Mouse (Mus musculus): ENCODE data around the gene Zbtb4.
A peak's percentile ranks its signal among the peaks of the same experiment; 100 is the strongest.

Zbtb4 gene

DNA sequence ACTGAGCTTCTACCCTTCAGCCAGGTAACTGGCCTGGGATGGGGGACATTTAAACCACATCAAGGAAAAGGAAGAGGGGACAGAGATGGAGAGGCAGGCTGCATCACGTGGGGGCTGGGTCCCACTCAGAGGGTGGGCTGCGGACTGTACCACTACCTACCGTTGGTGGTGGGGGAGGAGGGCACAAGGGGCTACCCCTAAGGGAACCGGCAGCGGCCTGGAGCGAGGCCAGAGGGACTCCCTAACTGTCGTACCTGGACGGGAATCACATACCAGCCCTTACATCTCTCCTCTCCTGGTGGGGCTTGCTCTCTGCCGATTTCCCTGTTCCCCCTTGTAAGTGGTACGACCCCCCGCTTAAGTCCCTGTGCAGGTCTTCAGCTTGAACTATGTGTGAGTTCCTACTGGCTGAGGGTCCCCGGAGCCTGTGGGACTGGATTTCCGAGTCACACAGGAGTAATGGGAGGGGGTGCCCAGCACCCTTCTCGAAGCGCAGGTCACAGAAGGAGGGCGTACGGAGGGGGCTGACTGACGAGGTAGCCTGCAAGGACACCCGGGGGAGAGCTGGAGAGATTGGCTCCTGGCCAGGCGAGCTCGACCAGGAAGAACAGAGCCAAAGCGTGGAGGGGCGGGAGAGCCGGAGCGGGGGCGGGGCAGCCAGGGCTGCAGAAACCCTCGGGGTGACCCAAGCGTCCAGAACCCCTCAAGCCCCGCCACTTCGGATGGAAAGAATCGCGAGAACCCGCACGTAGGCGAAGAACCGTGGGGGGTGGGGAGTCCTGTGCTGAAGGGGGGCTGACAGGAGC is 34.9 kb downstream of the Zbtb4 start:
- peak; percentile 73 for DNase-seq (ENCODE audit: low spot score)

GRCm38 (mm10) chr11:69801379-69801977 is 35.8 kb downstream of the Zbtb4 start, which contains the start of gene Fgf11:
Gene Fgf11, minus strand, starts transcription at chr11:69801857.
- no peak for DNase-seq (ENCODE audit: low spot score)

- DNase-seq (ENCODE audit: low spot score), result peak; percentile 83
Measured at GRCm38 (mm10) chr11:69802648-69803105, 37.0 kb downstream of the Zbtb4 start.

DNA sequence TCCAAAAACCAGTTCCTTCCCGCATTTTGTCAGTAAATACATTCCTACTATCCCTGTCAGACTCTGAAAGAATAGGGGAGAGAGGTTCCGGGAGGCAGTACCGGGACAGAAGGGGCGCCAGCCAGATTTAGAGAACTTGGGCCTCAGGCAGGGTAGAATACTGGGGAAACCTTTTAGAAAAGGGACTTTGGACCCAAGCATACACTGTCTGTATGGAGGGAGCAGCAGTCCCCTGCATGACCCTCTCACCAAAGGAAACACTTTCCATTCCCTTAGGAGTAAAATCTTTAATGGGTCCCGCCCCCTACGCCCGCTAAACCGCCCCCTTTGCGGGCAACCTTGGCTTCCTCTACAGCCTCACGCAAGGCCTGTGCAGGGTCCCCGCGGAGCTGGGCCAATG is 37.6 kb downstream of the Zbtb4 start:
- no peak for DNase-seq (ENCODE audit: low spot score)

DNA sequence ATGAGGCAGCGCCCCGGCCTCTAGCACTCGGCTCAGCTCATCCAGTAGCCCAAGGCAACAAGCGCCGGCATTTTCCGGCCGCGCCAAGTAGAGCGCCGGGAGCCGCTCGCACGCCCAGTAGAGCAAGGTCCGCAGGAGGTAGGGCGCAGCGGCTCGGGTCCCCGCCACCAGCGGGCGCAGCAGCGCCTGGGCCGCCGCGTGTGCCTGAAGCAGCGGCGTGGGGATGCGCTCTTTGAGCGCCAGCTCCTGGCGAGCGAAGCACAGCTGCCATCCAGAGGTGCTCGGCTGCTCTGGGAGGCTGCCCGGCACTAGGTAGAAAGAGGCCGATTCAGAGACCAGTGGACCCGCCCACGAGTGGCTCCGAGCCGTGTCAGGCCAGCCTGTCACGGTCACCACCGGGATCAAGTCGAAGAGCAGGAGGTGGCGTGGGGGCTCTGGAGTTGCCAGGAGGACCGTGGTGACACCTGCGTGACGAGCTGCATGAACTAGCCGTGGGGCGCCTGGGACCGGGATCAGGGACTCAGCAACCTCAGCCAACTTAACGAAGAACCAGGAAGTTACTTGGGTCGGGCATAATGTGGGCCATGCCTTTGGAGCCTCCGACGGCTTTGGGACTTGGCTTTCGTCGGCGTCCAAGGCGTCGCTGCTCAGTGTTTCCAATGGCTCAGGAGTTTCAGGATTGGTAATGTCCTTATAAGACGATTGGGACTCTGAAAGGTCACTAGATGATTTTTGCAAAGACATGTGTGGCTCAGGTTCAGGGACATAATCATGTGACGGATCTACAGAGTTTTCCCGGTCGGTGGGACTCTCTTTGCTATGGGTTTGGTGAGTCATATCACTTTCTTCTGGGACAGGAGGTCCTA is 38.3 kb downstream of the Zbtb4 start:
- peak; percentile 75 for DNase-seq (ENCODE audit: low spot score)

GRCm38 (mm10) chr11:69804652-69804940 is 38.9 kb downstream of the Zbtb4 start:
- DNase-seq (ENCODE audit: low spot score), result no peak

DNA sequence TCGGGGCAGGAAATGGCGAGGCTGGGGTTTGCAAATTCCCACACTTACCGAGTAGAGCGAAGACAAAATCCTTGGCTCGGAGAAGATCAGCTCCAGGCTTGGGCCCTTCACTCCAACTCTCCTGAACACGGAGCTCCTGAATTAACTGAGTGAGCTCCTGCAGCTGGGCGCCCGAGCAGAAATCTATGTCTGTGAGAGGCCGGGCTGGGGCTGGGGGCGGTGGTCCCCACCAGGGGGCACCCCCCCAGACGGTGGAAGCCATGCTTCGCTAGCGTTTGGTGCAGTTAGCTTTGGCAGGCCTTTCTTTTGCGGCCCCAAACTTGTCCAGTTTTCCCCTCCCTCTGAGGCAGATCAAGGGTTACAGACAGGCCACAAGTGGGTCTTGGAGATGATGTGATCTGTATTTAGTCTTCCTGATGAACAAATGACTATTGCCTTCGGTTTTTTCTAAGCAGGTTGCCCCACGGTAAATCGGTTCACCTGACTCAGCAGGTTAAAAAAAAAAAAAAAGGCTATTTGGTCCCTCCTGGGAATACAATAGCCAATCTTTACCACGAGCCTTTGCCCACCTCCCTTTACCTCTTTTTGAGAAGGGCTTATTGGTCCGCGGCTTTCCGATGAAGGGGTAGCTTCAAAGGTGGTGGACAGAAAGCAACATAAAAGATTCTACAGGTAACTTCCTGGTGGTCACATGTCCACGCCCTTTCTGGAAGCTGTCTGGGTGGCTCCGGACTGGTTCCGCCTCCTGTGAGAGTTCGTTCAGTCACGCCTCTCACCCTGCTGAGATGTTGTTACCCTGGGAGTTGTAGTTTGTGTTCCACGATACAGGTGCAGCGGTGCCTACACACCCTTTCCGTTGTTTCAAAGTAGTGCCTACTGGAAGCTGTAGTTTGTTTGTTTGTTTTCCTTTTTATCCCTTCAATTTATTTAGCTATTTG is 39.5 kb downstream of the Zbtb4 start, which contains the start of gene Tmem102:
Gene Tmem102, minus strand, starts transcription at position 653 of the 938 bp plus-strand sequence.
- peak; percentile 63 for DNase-seq (ENCODE audit: low spot score)

GRCm38 (mm10) chr11:69806378-69806777 is 40.7 kb downstream of the Zbtb4 start:
- no peak for DNase-seq (ENCODE audit: low spot score)

DNA sequence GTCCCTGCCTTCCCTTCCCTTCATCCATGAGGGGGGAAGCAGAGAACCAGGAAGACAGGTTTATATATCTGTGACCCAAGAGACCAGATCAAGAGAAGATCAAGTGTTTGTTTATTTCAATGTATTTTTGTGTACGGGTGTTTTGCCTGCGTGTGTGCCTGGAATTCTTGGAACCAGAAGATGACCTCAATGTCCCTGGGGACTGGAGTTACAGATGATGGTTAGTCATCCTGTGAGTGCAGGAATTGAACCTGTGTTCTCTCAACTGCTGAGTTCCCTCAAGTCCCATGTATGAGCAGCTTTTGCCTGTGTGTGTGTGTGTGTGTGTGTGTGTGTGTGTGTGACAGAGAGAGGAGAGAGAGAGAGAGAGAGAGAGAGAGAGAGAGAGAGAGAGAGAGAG is 41.9 kb downstream of the Zbtb4 start:
- DNase-seq (ENCODE audit: low spot score), result no peak

- no peak for DNase-seq (ENCODE audit: low spot score)
Measured at GRCm38 (mm10) chr11:69810280-69810679, 44.6 kb downstream of the Zbtb4 start.

DNA sequence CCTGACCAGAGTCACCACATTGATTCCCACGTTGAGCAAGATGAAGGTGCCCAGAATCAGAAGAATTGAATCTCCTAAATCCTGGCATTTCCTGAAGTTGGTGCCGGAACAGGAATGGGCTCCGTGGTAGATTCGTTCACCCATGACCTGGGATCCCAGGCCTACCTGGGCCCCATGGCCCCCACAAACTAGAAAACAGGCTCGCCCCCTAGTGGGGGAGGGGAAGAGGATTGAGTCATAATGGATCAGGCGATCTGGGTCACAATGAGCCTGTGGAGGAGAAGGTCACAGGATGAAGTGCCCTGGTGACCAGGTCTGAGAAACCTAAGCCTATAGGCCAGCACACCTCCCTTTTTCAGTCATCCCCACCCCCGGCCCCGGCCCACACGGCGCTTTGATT is 49.4 kb downstream of the Zbtb4 start, which contains the start of gene Gm39566:
Gene Gm39566, minus strand, starts transcription at position 144 of the 400 bp plus-strand sequence.
- DNase-seq (ENCODE audit: low spot score), result no peak

DNA sequence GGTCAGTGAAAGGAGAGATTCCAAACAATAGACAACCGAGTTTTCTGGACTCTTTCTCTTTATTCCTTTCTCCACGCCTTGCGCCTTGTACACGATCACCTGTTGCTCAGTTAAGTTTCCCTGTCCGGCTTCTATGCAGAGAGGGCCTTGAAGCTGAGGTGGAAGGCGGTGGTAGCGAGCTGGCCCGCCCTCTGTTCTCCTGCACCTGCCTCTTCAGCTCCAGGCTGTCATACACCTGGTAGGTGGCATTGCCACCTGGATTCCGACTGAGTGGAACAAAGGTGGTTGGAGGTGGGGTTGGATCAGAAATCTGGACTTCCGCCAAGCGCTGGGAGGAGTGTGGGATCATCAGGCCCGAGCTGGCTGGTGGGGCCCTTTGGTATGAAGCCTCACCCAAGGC is 50.8 kb downstream of the Zbtb4 start:
- DNase-seq (ENCODE audit: low spot score), result no peak

DNA sequence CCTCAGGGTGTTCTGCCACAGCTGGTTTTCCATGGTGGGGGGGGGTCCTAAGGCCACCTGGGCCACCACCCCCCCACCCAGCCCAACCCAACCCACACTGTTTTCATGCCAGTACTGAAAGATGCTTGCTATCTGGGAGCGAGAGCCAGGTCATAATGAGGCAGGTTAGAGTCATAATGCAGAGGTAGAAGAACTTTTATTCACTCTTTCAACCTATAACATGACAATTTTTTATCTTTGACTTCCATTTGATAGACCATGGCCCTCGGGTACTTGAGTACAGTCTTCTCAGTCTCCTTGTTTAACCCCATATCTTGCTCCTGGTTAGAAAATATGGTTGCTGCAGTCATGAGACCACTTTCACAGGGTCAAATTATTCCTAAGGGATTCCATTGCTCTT is 52.7 kb downstream of the Zbtb4 start, which contains the start of gene Spem2:
Gene Spem2, minus strand, starts transcription at position 101 of the 400 bp plus-strand sequence.
- no peak for DNase-seq (ENCODE audit: low spot score)

- DNase-seq (ENCODE audit: low spot score), result no peak
Measured at GRCm38 (mm10) chr11:69818871-69819270, 53.2 kb downstream of the Zbtb4 start.

DNA sequence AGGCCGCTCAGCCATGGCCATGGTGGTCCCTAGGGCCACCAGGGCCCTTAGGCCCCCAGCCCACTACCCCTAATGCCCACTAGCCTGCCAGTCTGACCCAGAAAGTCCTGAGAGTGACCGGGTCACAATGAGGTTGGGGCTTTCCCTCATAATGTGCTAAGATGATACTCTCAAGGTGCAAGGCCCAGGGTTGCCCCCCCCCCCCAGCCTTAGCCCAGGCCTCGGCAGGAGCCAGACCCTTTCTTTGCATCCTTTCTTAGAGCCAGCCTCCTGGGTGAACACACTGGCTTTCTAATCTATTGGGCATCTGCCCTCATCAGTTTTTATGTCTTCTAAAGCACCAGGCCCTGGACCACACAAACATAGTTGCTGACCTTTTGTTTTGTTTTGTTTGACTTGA is 56.4 kb downstream of the Zbtb4 start, which contains the start of gene Spem1:
Gene Spem1, minus strand, starts transcription at position 101 of the 400 bp plus-strand sequence.
- no peak for DNase-seq (ENCODE audit: low spot score)

- no peak for DNase-seq (ENCODE audit: low spot score)
Measured at GRCm38 (mm10) chr11:69823456-69823855, 57.7 kb downstream of the Zbtb4 start.

GRCm38 (mm10) chr11:69828832-69829231 is 63.1 kb downstream of the Zbtb4 start:
- no peak for DNase-seq (ENCODE audit: low spot score)

GRCm38 (mm10) chr11:69833554-69833953 is 67.8 kb downstream of the Zbtb4 start:
- DNase-seq (ENCODE audit: low spot score), result no peak
